Mouse (Mus musculus) ES-E14 (cell line): ENCODE results near the gene Helz2. TPM values are rescaled to one million over a fixed set of nuclear protein-coding genes. Genes with fewer than 3 reads are reported as not detected.
"Not testable (repeated sequence)": the region's sequence is repeated elsewhere in the genome, so short reads cannot be mapped to it uniquely, and the experiment has no call there.

Experiments
- DNase-seq: peaks from one replicate; pipeline ENCODE4 v3.0.0-alpha.2; 2013; ENCODE audit warnings: low read depth, low spot score
- H3K27ac ChIP-seq: 2 replicates; pipeline ENCODE4 v1.5.1; 2012; ENCODE audit warnings: low read depth, mild to moderate bottlenecking, low read length, moderate library complexity, mixed read lengths; ENCODE audit not compliant: poor library complexity, insufficient read depth, severe bottlenecking
- H3K36me3 ChIP-seq: 2 replicates; pipeline ENCODE4 v1.6.1; 2012; ENCODE audit warnings: mild to moderate bottlenecking, low read length, moderate library complexity, mixed read lengths; ENCODE audit not compliant: control insufficient read depth, poor library complexity, insufficient read depth, severe bottlenecking
- H3K4me1 ChIP-seq, 2 experiments: fragments of 150-350 bp in 1 of 2; sonication (generic) in 1 of 2; 2 replicates each; pipeline ENCODE4 v1.6.1; 2012; ENCODE audit warnings: low read length in 2 of 2, mild to moderate bottlenecking in 1 of 2, mixed read lengths in 1 of 2; ENCODE audit not compliant: control insufficient read depth in 2 of 2, insufficient read depth in 2 of 2, poor library complexity in 1 of 2
- H3K4me3 ChIP-seq, 2 experiments: fragments of 150-350 bp in 1 of 2; sonication (generic) in 1 of 2; 2 replicates each; pipeline ENCODE4 v1.5.1; 2012; ENCODE audit warnings: low read length in 2 of 2, low read depth in 1 of 2, mild to moderate bottlenecking in 1 of 2, mixed read lengths in 1 of 2; ENCODE audit not compliant: insufficient read depth in 1 of 2, poor library complexity in 1 of 2, severe bottlenecking in 1 of 2
- H3K9ac ChIP-seq: 2 replicates; pipeline ENCODE4 v1.6.1; 2012; ENCODE audit warnings: low read depth, mild to moderate bottlenecking, low read length, mixed read lengths; ENCODE audit not compliant: poor library complexity, insufficient read depth, severe bottlenecking
- H3K9me3 ChIP-seq: fragments of 150-350 bp; sonication (generic); 2 replicates; pipeline ENCODE4 v1.6.1; 2012; ENCODE audit warnings: low read depth, mild to moderate bottlenecking, low read length; ENCODE audit not compliant: control insufficient read depth, insufficient read depth
- CHD2 ChIP-seq: IDR thresholded peaks from 2 replicates; pipeline ENCODE4 v1.6.1; 2014; ENCODE audit warnings: mild to moderate bottlenecking, low read depth, low read length, inconsistent platforms
- HCFC1 ChIP-seq: IDR thresholded peaks from 2 replicates; pipeline ENCODE4 v1.6.1; 2012; ENCODE audit warnings: low read length, inconsistent platforms, borderline replicate concordance; ENCODE audit not compliant: insufficient read depth
- MAFK ChIP-seq: IDR thresholded peaks from 2 replicates; pipeline ENCODE4 v1.6.1; 2014; ENCODE audit warnings: mild to moderate bottlenecking, low read depth, low read length, inconsistent platforms; ENCODE audit not compliant: insufficient read depth
- ZC3H11A ChIP-seq: IDR thresholded peaks from 2 replicates; pipeline ENCODE4 v1.6.1; 2012; ENCODE audit warnings: low read depth, mild to moderate bottlenecking, inconsistent platforms, low read length, borderline replicate concordance
- ZNF384 ChIP-seq: IDR thresholded peaks from 2 replicates; pipeline ENCODE4 v1.6.1; 2012; ENCODE audit warnings: low read depth, low read length, inconsistent platforms
- in situ Hi-C, 2 experiments: fragments of 600-800 bp; cut with MboI; formaldehyde crosslinking; loops; one replicate each; pipeline ENCODE4 v1.15.1; 2025; ENCODE audit warnings: low sequenced_read_pairs in 2 of 2, inconsistent platforms in 1 of 2; ENCODE audit not compliant: unreplicated experiment in 2 of 2
- total RNA-seq: library from RNA; depleted of rRNA; stranded (reverse); fragments of 300-350 nt; gene quantifications from 2 replicates; pipeline ENCODE4 v1.2.3, GENCODE M21; 2012; rRNA removed

Gene Helz2
- 2.2 and 3.4 TPM in 2 replicates for total RNA-seq

GRCm38 (mm10) chr2:181241602-181242313 is at the start of gene Helz2:
TSS of gene Helz2 (minus strand) at chr2:181242027.
- Histone ChIP-seq H3K9me3 (no peaks in the 10 kb centered on the region), H3K9ac (no peak within 1 kb of the TSS), H3K4me3 (peak within 1 kb of the TSS; percentile 28 to 32; a peak in 2 of 4 replicates), H3K27ac (no peak within 1 kb of the TSS), H3K36me3 (no peaks in the 10 kb centered on the region), H3K4me1 (peaks cover 9 to 11% of the 10 kb centered on the region in 2 experiments)
- no peak for DNase-seq
- in situ Hi-C loops = no loop called here
- TF ChIP-seq MAFK (no peak), HCFC1 (no peak), CHD2 (no peak), ZC3H11A (no peak), ZNF384 (no peak)

GRCm38 (mm10) chr2:181290937-181291336 is 49.1 kb upstream of the Helz2 start:
- no peaks in the 10 kb centered on the region for H3K9me3 ChIP-seq
- in situ Hi-C loops = no loop called here
- no peak overlapping the region for H3K4me3 ChIP-seq
- no peak for DNase-seq
- TF ChIP-seq ZNF384 (no peak), MAFK (no peak), CHD2 (no peak), HCFC1 (no peak), ZC3H11A (no peak)
- no peak overlapping the region for H3K9ac ChIP-seq
- H3K4me1 ChIP-seq = peaks cover 4 to 5% of the 10 kb centered on the region in 2 experiments; a peak in 1 of 4 replicates
- no peaks in the 10 kb centered on the region for H3K36me3 ChIP-seq
- no peak overlapping the region for H3K27ac ChIP-seq

GRCm38 (mm10) chr2:181288691-181289090 is 46.9 kb upstream of the Helz2 start:
- in situ Hi-C loops = no loop called here

GRCm38 (mm10) chr2:181287958-181288350 is 46.1 kb upstream of the Helz2 start, which contains the start of gene Gmeb2:
TSS of gene Gmeb2 (minus strand) at chr2:181288035.
- H3K9me3 ChIP-seq, H3K4me1 ChIP-seq, in situ Hi-C loops, H3K36me3 ChIP-seq: not testable (repeated sequence)
- peak; percentile 71; the same call in 1 of the 2 replicates for TF ChIP-seq HCFC1
- peak within 1 kb of the TSS; percentile 95 to 98 for H3K4me3 ChIP-seq
- peak; percentile 96 for DNase-seq
- H3K27ac ChIP-seq = peak within 1 kb of the TSS; percentile 99
- H3K9ac ChIP-seq = peak within 1 kb of the TSS; percentile 100

More at GRCm38 (mm10) chr2:181288691-181289090, 46.9 kb upstream of the Helz2 start:
- Histone ChIP-seq H3K27ac (no peak overlapping the region), H3K4me1 (peaks cover 4 to 5% of the 10 kb centered on the region in 2 experiments; a peak in 2 of 4 replicates), H3K9ac (peak overlapping the region; percentile 69; the same call in 1 of the 2 replicates), H3K4me3 (peak overlapping the region; percentile 61 to 98; a peak in 3 of 4 replicates), H3K36me3 (no peaks in the 10 kb centered on the region; the same call in 1 of the 2 replicates), H3K9me3 (no peaks in the 10 kb centered on the region)
- no peak for DNase-seq
- TF ChIP-seq HCFC1 (no peak), MAFK (no peak), CHD2 (no peak), ZNF384 (no peak), ZC3H11A (no peak)
